Mouse (Mus musculus) ES-Bruce4 (cell line): ENCODE data around the gene L3mbtl3.

Experiments
- CTCF ChIP-seq: IDR thresholded peaks from one replicate; pipeline ENCODE4 v1.8.1; 2011; ENCODE audit warnings: low read depth, low read length
- POLR2A ChIP-seq: IDR thresholded peaks from one replicate; pipeline ENCODE4 v1.8.1; 2011; ENCODE audit warnings: low read length; ENCODE audit not compliant: insufficient read depth

- no peak for TF ChIP-seq POLR2A
- TF ChIP-seq CTCF = no peak
Measured at GRCm38 (mm10) chr10:26337896-26338503, 37.8 kb downstream of the L3mbtl3 start.
